In the genomic region with DNA sequence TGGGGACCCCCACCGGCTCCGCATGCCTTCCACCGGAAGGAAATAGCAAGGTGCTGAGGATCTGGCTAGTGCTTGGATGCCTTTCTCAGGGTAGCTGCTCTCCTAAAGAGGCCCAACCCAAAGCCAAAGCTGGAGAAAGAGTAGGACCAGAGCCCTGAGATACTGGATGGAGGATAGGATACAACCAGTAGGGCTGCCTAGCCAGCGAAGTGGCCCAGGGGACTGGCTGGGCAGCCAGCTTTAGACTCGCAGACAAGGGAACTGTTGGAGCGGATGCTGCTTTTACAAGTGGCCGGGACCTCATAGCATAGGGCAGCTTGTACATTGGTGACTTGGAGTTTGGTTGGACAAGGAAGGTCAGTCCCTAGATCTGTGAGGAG, we compare ENCODE assay signal across 8 mouse cellular contexts. TPM values are rescaled to one million over a fixed set of nuclear protein-coding genes. Genes with fewer than 3 reads are reported as not detected.
A peak's percentile ranks its signal among the peaks of the same experiment; 100 is the strongest.
DNase-seq lines count a peak whose midpoint lies in the region; ATAC-seq and TF ChIP-seq lines count a peak whose summit lies in the region.

No protein-coding gene starts in this region.

- no peaks in the 10 kb centered on the region; the same call in none of the 2 replicates for H3K4me1 ChIP-seq in kidney, postnatal 0 days (replicated peaks; ENCODE audit: insufficient read depth, low read length)
- peaks cover 5% of the 10 kb centered on the region; the same call in 1 of the 2 replicates for H3K4me1 ChIP-seq in embryonic facial prominence, embryonic 12.5 days
- H3K4me1 ChIP-seq in hindbrain, postnatal 0 days (ENCODE audit: insufficient read depth, low read length): no peaks in the 10 kb centered on the region
- no peaks in the 10 kb centered on the region; the same call in 1 of the 2 replicates for H3K4me1 ChIP-seq in midbrain, embryonic 16.5 days (ENCODE audit: control insufficient read depth, insufficient read depth, low read length)

- no peak for TF ChIP-seq CTCF in kidney, postnatal 0 days (IDR thresholded peaks at IDR 0.05; ENCODE audit: low read depth)
- TF ChIP-seq CTCF in hindbrain, postnatal 0 days (IDR thresholded peaks at IDR 0.05; ENCODE audit: low read depth): no peak

- peak overlapping the region; percentile 61; the same call in 1 of the 2 replicates for H3K9ac ChIP-seq in kidney, postnatal 0 days (ENCODE audit: low read depth, low read length)
- peak overlapping the region; percentile 52; the same call in 1 of the 2 replicates for H3K9ac ChIP-seq in embryonic facial prominence, embryonic 12.5 days
- peak overlapping the region; percentile 62; the same call in 1 of the 2 replicates for H3K9ac ChIP-seq in hindbrain, postnatal 0 days (replicated peaks; ENCODE audit: low read length)
- H3K9ac ChIP-seq in midbrain, embryonic 16.5 days (ENCODE audit: low read depth, low read length): peak overlapping the region; percentile 64

- H3K27ac ChIP-seq in kidney, postnatal 0 days: no peak overlapping the region
- no peak overlapping the region for H3K27ac ChIP-seq in embryonic facial prominence, embryonic 12.5 days
- H3K27ac ChIP-seq in hindbrain, postnatal 0 days: no peak overlapping the region
- H3K27ac ChIP-seq in midbrain, embryonic 16.5 days (ENCODE audit: low read length): no peak overlapping the region

- no peaks in the 10 kb centered on the region for H3K36me3 ChIP-seq in kidney, postnatal 0 days (ENCODE audit: insufficient read depth, low read length)
- H3K36me3 ChIP-seq in embryonic facial prominence, embryonic 12.5 days: no peaks in the 10 kb centered on the region
- no peaks in the 10 kb centered on the region for H3K36me3 ChIP-seq in hindbrain, postnatal 0 days (ENCODE audit: insufficient read depth, low read length)
- no peaks in the 10 kb centered on the region for H3K36me3 ChIP-seq in midbrain, embryonic 16.5 days (ENCODE audit: control insufficient read depth, insufficient read depth, low read length)

- no peak for DNase-seq in kidney, postnatal 0 days (ENCODE audit: low spot score)
- no peak for DNase-seq in kidney, adult 18-20 months
- no peak for DNase-seq in hindbrain, postnatal 0 days (ENCODE audit: low spot score)
- DNase-seq in testis, postnatal 14 days (ENCODE audit: low spot score): no peak
- DNase-seq in layer of hippocampus, adult 8-10 months (ENCODE audit: low spot score in 2 of 2): no peak
- DNase-seq in left cerebral cortex, adult 11 months (ENCODE audit: low spot score): no peak

- 68% methylated on average over 7 of the region's 7 CpGs for WGBS in kidney, postnatal 0 days
- WGBS in embryonic facial prominence, embryonic 12.5 days: 65% methylated on average over 7 of the region's 7 CpGs
- WGBS in hindbrain, postnatal 0 days: 63% methylated on average over 7 of the region's 7 CpGs
- WGBS in midbrain, embryonic 16.5 days: 67% methylated on average over 7 of the region's 7 CpGs

- no peaks in the 10 kb centered on the region for H3K9me3 ChIP-seq in kidney, postnatal 0 days (replicated peaks; ENCODE audit: low read length)
- no peaks in the 10 kb centered on the region for H3K9me3 ChIP-seq in embryonic facial prominence, embryonic 12.5 days
- H3K9me3 ChIP-seq in hindbrain, postnatal 0 days (ENCODE audit: low read length): no peaks in the 10 kb centered on the region
- H3K9me3 ChIP-seq in midbrain, embryonic 16.5 days (replicated peaks; ENCODE audit: control insufficient read depth, low read length, poor library complexity, severe bottlenecking): no peaks in the 10 kb centered on the region

- peak overlapping the region; percentile 44; the same call in 1 of the 2 replicates for H3K4me3 ChIP-seq in kidney, postnatal 0 days (replicated peaks; ENCODE audit: low read depth, low read length)
- peak overlapping the region; percentile 42 for H3K4me3 ChIP-seq in embryonic facial prominence, embryonic 12.5 days
- H3K4me3 ChIP-seq in hindbrain, postnatal 0 days (ENCODE audit: low read length): peak overlapping the region; percentile 46
- peak overlapping the region; percentile 51 for H3K4me3 ChIP-seq in midbrain, embryonic 16.5 days (ENCODE audit: low read depth, low read length)

- 0 out of 2 replicates have a peak, but pooled peaks cover 5% of the 10 kb centered on the region for H3K27me3 ChIP-seq in kidney, postnatal 0 days (ENCODE audit: insufficient read depth, low read length)
- peaks cover 22% of the 10 kb centered on the region for H3K27me3 ChIP-seq in embryonic facial prominence, embryonic 12.5 days
- H3K27me3 ChIP-seq in hindbrain, postnatal 0 days (ENCODE audit: insufficient read depth, low read length): no peaks in the 10 kb centered on the region
- H3K27me3 ChIP-seq in midbrain, embryonic 16.5 days (ENCODE audit: control insufficient read depth, insufficient read depth, low read depth, low read length): peaks cover 10% of the 10 kb centered on the region

- no peak for ATAC-seq in kidney, postnatal 0 days (replicated peaks; ENCODE audit: low FRiP score, low read depth)
- ATAC-seq in embryonic facial prominence, embryonic 12.5 days (ENCODE audit: insufficient number of reproducible peaks, insufficient read depth, low FRiP score, low TSS enrichment): no peak
- no peak for ATAC-seq in hindbrain, postnatal 0 days
- ATAC-seq in midbrain, embryonic 16.5 days: no peak

- H3K4me2 ChIP-seq in kidney, postnatal 0 days (ENCODE audit: low read length): peak overlapping the region; percentile 84
- peak overlapping the region; percentile 91 for H3K4me2 ChIP-seq in embryonic facial prominence, embryonic 12.5 days (replicated peaks)
- peak overlapping the region; percentile 87 for H3K4me2 ChIP-seq in hindbrain, postnatal 0 days (ENCODE audit: low read depth, low read length)
- H3K4me2 ChIP-seq in midbrain, embryonic 16.5 days (ENCODE audit: low read length): peak overlapping the region; percentile 96

RNA-seq across cellular contexts. Expression of a gene that starts 0.8 kb away (rescaled TPM):
- polyA plus RNA-seq in kidney, postnatal 0 days (2015; fragmentation: Nextera tagmentation; extraction: Ambion mirVana): 4.3 TPM in 2 replicates
- 4.0 and 4.1 TPM in 2 replicates for polyA plus RNA-seq in embryonic facial prominence, embryonic 12.5 days (2016; fragmentation: Nextera tagmentation; extraction: Ambion mirVana)
- 21.2 and 23.2 TPM in 2 replicates for total RNA-seq in hindbrain, postnatal 0 days (2014; rRNA removed)
- polyA plus RNA-seq in hindbrain, postnatal 0 days (2015; fragmentation: Nextera tagmentation; extraction: Ambion mirVana): 7.6 and 8.6 TPM in 2 replicates
- polyA plus RNA-seq in midbrain, embryonic 16.5 days (2015; fragmentation: Nextera tagmentation; extraction: Ambion mirVana): 4.2 and 6.6 TPM in 2 replicates
- total RNA-seq in layer of hippocampus, adult 8-10 months (2022): 1 to 10 TPM; 2.7 to 7.4 (median 4.5) TPM
